ENCODE assay signal across 13 mouse cellular contexts in the genomic region with DNA sequence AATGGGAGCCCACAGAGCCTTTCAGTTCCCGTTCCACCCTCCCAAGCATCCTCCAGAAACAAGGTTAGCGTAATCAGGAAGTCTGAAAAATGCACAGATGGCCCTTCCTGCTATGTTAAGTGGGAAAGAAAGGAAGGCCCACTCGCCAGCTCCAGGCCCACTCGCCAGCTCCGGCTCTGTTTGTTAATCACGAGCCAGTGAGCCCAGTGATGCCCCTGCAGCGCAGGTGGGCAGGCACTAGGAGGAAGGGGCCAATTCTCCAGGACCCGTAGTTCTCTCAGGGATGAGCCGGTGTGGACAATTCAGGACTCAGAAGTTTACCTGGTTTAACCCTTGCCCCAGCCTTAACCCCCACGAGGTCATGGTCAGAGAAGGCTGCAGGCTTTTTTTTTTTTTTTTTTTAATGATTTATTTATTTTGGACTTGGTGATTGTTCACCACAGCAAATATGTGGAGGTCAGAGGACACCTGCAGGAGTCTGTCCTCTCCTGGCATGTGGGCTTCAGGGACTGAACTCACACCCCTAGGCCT. TPM values are rescaled to one million over a fixed set of nuclear protein-coding genes. Genes with fewer than 3 reads are reported as not detected.
DNase-seq lines count a peak whose midpoint lies in the region; ATAC-seq lines count a peak whose summit lies in the region.
"Had no signal": no experiment of that assay in that cellular context is flagged by ENCODE, and none has a peak within 500 bp of the region (broad histone marks: within the 10 kb centered on the region; RNA-seq: fewer than 3 reads in every experiment).

No protein-coding gene starts in this region.

- H3K27me3 ChIP-seq in kidney, embryonic 14.5 days (ENCODE audit: control insufficient read depth, insufficient read depth, low read length): peaks cover 8% of the 10 kb centered on the region
- peaks cover 3% of the 10 kb centered on the region for H3K27me3 ChIP-seq in liver, embryonic 13.5 days

- no peaks in the 10 kb centered on the region for H3K4me1 ChIP-seq in kidney, embryonic 14.5 days (ENCODE audit: control insufficient read depth, insufficient read depth, low read length)
- H3K4me1 ChIP-seq in liver, embryonic 13.5 days (replicated peaks): peaks cover 91% of the 10 kb centered on the region
- H3K4me1 ChIP-seq: limb, embryonic 13.5 days had no signal

- peak; percentile 73 for DNase-seq in kidney, adult 11 months
- peak; percentile 64 to 72 for DNase-seq in cerebellum, adult 18-20 months
- peak; percentile 84 for DNase-seq in kidney, adult 9 months
- no peak for DNase-seq in liver, embryonic 13.5 days
- no peak for DNase-seq in thymus, postnatal 14 days
- no peak for DNase-seq in layer of hippocampus, postnatal 10 days (ENCODE audit: low spot score in 2 of 2)
- no peak for DNase-seq in ovary, postnatal 36 days (ENCODE audit: low spot score)
- DNase-seq: adrenal gland, postnatal 14 days; gastrocnemius, adult 2 months; thymus, postnatal 36 days had no signal

- no peak overlapping the region for H3K4me3 ChIP-seq in kidney, embryonic 14.5 days (ENCODE audit: low read length)
- H3K4me3 ChIP-seq in liver, embryonic 13.5 days (replicated peaks): no peak overlapping the region
- H3K4me3 ChIP-seq: gastrocnemius, adult 2 months; limb, embryonic 13.5 days had no signal

- no peak overlapping the region for H3K27ac ChIP-seq in kidney, embryonic 14.5 days (ENCODE audit: low read depth, low read length)
- H3K27ac ChIP-seq in liver, embryonic 13.5 days: peak overlapping the region; percentile 92
- H3K27ac ChIP-seq: gastrocnemius, adult 2 months; limb, embryonic 13.5 days had no signal

- ATAC-seq in kidney, embryonic 14.5 days (ENCODE audit: low FRiP score, low TSS enrichment): no peak
- ATAC-seq in liver, embryonic 13.5 days (ENCODE audit: low read depth): no peak
- ATAC-seq: intestine, embryonic 16.5 days had no signal

- no peak overlapping the region for H3K9ac ChIP-seq in kidney, embryonic 14.5 days (ENCODE audit: low read depth, low read length)
- H3K9ac ChIP-seq in liver, embryonic 13.5 days: no peak overlapping the region
- H3K9ac ChIP-seq: limb, embryonic 13.5 days had no signal

- H3K9me3 ChIP-seq in kidney, embryonic 14.5 days (ENCODE audit: control insufficient read depth, low read length): no peaks in the 10 kb centered on the region
- H3K9me3 ChIP-seq in liver, embryonic 13.5 days (replicated peaks): no peaks in the 10 kb centered on the region
- H3K9me3 ChIP-seq: limb, embryonic 13.5 days had no signal

- no peak overlapping the region for H3K4me2 ChIP-seq in kidney, embryonic 14.5 days (replicated peaks; ENCODE audit: low read depth, low read length)
- no peak overlapping the region for H3K4me2 ChIP-seq in liver, embryonic 13.5 days
- H3K4me2 ChIP-seq: limb, embryonic 13.5 days had no signal

- WGBS in kidney, embryonic 14.5 days: 75% methylated on average over 10 of the region's 10 CpGs
- WGBS in liver, embryonic 13.5 days (ENCODE audit: insufficient replicate concordance): 75% methylated on average over 10 of the region's 10 CpGs

- H3K36me3 ChIP-seq in kidney, embryonic 14.5 days (ENCODE audit: control insufficient read depth, insufficient read depth, low read length): no peaks in the 10 kb centered on the region
- no peaks in the 10 kb centered on the region for H3K36me3 ChIP-seq in liver, embryonic 13.5 days
- H3K36me3 ChIP-seq: limb, embryonic 13.5 days had no signal

RNA-seq across cellular contexts. Expression of a gene that starts 7.2 kb away (rescaled TPM):
- polyA plus RNA-seq in kidney, embryonic 14.5 days (2014; fragmentation: Nextera tagmentation; extraction: Ambion mirVana): 0.46 and 0.54 TPM in 2 replicates
- 8.4 and 8.5 TPM in 2 replicates for polyA plus RNA-seq in liver, embryonic 13.5 days (2015; fragmentation: Nextera tagmentation; extraction: Ambion mirVana)
- total RNA-seq in layer of hippocampus, postnatal 10 days (2021): 10 to 100 TPM; 42.6 to 47.8 TPM

RNA-seq across cellular contexts. Expression of a gene that starts 40.4 kb away (rescaled TPM):
- 163 and 164 TPM in 2 replicates for polyA plus RNA-seq in kidney, embryonic 14.5 days (2014; fragmentation: Nextera tagmentation; extraction: Ambion mirVana)
- polyA plus RNA-seq in liver, embryonic 13.5 days (2015; fragmentation: Nextera tagmentation; extraction: Ambion mirVana): 87.5 and 114 TPM in 2 replicates
- 10 to 100 TPM; 68.7 to 90.3 TPM for total RNA-seq in layer of hippocampus, postnatal 10 days (2021)

Comparison
In these comparisons a context has a peak if more than half of its experiments do, and no peak if none do; other contexts are left out.
1. DNase-seq: peak in kidney, adult 11 months (single experiment), cerebellum, adult 18-20 months (2 of 2) and kidney, adult 9 months (single experiment); none in liver, embryonic 13.5 days (single experiment), thymus, postnatal 14 days (single experiment), layer of hippocampus, postnatal 10 days (0 of 2) and ovary, postnatal 36 days (single experiment).